Mouse (Mus musculus) liver, embryonic 14.5 days (tissue): ENCODE results near the gene Zfp954.

ENCODE experiments used
- CTCF ChIP-seq: IDR thresholded peaks from 2 replicates; pipeline ENCODE4 v1.5.1; 2016; ENCODE audit warnings: antibody characterized with exemption, low read depth, control low read depth
- EP300 ChIP-seq: IDR thresholded peaks from 2 replicates; pipeline ENCODE4 v1.6.1; 2016; ENCODE audit warnings: antibody characterized with exemption, low read depth

DNA sequence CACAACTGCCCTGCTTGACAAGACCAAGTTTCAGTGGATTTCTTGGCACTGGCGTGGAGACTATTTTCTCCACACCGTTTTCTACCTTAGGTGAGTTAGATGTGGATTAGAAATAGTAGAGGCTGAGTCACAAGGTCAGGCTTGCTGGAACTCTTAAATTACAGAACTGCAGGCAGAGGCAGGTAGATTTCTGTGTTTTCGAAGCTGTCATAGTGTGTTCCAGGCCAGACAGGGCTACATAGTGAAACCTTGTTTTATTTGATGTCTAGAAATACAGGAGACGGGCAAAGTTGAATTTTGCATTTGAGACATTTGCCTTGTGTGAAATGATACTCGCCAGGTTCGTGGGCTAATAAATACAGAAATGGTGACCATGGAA, 303 bp upstream of the Zfp954 start:
- no peak for TF ChIP-seq CTCF
- TF ChIP-seq EP300: no peak
